Mouse (Mus musculus): ENCODE data around the gene Specc1l. TPM values are rescaled to one million over a fixed set of nuclear protein-coding genes. Genes with fewer than 3 reads are reported as not detected.

Specc1l gene
- 32.5 and 32.7 TPM in 2 replicates for polyA plus RNA-seq (2014; fragmentation: Nextera tagmentation; extraction: Ambion mirVana)

GRCm38 (mm10) chr10:75211807-75212645 lies at the start of gene Specc1l:
Gene Specc1l, plus strand, starts transcription at chr10:75212073.
- under 1% methylated on average over 72 of the region's 80 CpGs for WGBS
- H3K4me3 ChIP-seq (ENCODE audit: low read depth, low read length), result peak within 1 kb of the TSS; percentile 83
- peaks cover 10% of the 10 kb centered on the region; the same call in 1 of the 2 replicates for H3K4me1 ChIP-seq (ENCODE audit: control insufficient read depth, insufficient read depth, low read length)
- H3K36me3 ChIP-seq (ENCODE audit: control insufficient read depth, insufficient read depth, low read length), result no peaks in the 10 kb centered on the region
- H3K27me3 ChIP-seq (ENCODE audit: control insufficient read depth, insufficient read depth, low read length), result no peaks in the 10 kb centered on the region
- no peaks in the 10 kb centered on the region for H3K9me3 ChIP-seq (ENCODE audit: control insufficient read depth, low read depth, low read length)
- H3K4me2 ChIP-seq (replicated peaks; ENCODE audit: low read depth, low read length), result peak within 1 kb of the TSS; percentile 62
- ATAC-seq (ENCODE audit: insufficient number of reproducible peaks, insufficient read depth, low FRiP score, low read depth), result peak; percentile 99
- H3K27ac ChIP-seq (ENCODE audit: low read length), result peak within 1 kb of the TSS; percentile 99
- peak within 1 kb of the TSS; percentile 79 for H3K9ac ChIP-seq (replicated peaks; ENCODE audit: low read depth, low read length)

- H3K4me3 ChIP-seq (ENCODE audit: low read depth, low read length), result no peak overlapping the region
- no peak for ATAC-seq (ENCODE audit: insufficient number of reproducible peaks, insufficient read depth, low FRiP score, low read depth)
Measured at GRCm38 (mm10) chr10:75165825-75166481, 45.9 kb upstream of the Specc1l start.

DNA sequence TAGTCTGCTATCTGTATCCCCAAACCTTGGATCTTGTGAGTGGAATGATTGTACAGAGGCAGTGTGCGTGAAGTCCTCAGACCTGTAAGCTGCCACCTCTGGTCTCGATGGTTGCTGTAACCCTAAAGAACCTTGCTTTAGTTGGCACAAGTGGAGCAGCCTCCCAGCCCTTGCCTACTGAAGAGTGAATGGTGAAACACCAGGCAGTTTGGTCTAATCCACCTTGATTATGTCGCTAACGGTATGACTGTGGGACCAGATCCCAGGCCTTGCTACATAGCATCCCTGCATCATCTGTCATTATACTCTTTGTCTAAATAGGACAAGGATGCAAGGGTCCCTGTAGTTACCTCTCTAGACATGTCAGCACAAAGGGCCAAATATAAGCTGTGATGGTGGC lies 45.3 kb upstream of the Specc1l start:
- Histone ChIP-seq H3K4me3 (ENCODE audit: low read depth, low read length) (no peak overlapping the region), H3K9me3 (ENCODE audit: control insufficient read depth, low read depth, low read length) (no peaks in the 10 kb centered on the region), H3K4me1 (ENCODE audit: control insufficient read depth, insufficient read depth, low read length) (no peaks in the 10 kb centered on the region), H3K27ac (ENCODE audit: low read length) (no peak overlapping the region), H3K9ac (replicated peaks; ENCODE audit: low read depth, low read length) (no peak overlapping the region), H3K36me3 (ENCODE audit: control insufficient read depth, insufficient read depth, low read length) (peaks cover 27% of the 10 kb centered on the region; the same call in 1 of the 2 replicates), H3K27me3 (ENCODE audit: control insufficient read depth, insufficient read depth, low read length) (no peaks in the 10 kb centered on the region), H3K4me2 (replicated peaks; ENCODE audit: low read depth, low read length) (no peak overlapping the region)
- WGBS, result 85% methylated on average over 4 of the region's 4 CpGs
- ATAC-seq (ENCODE audit: insufficient number of reproducible peaks, insufficient read depth, low FRiP score, low read depth), result no peak

More at GRCm38 (mm10) chr10:75165825-75166481, 45.9 kb upstream of the Specc1l start:
- Histone ChIP-seq H3K4me2 (replicated peaks; ENCODE audit: low read depth, low read length) (no peak overlapping the region), H3K27me3 (ENCODE audit: control insufficient read depth, insufficient read depth, low read length) (no peaks in the 10 kb centered on the region), H3K9ac (replicated peaks; ENCODE audit: low read depth, low read length) (no peak overlapping the region), H3K4me1 (ENCODE audit: control insufficient read depth, insufficient read depth, low read length) (no peaks in the 10 kb centered on the region), H3K27ac (ENCODE audit: low read length) (no peak overlapping the region), H3K36me3 (ENCODE audit: control insufficient read depth, insufficient read depth, low read length) (peaks cover 23% of the 10 kb centered on the region; the same call in 1 of the 2 replicates), H3K9me3 (ENCODE audit: control insufficient read depth, low read depth, low read length) (no peaks in the 10 kb centered on the region)
- 69% methylated on average over 10 of the region's 10 CpGs for WGBS

GRCm38 (mm10) chr10:75170207-75170850 lies 41.5 kb upstream of the Specc1l start:
- WGBS, result 65% methylated on average over 12 of the region's 12 CpGs
- Histone ChIP-seq H3K4me1 (ENCODE audit: control insufficient read depth, insufficient read depth, low read length) (0 out of 2 replicates have a peak, but pooled peaks cover 2% of the 10 kb centered on the region), H3K27ac (ENCODE audit: low read length) (no peak overlapping the region)

DNA sequence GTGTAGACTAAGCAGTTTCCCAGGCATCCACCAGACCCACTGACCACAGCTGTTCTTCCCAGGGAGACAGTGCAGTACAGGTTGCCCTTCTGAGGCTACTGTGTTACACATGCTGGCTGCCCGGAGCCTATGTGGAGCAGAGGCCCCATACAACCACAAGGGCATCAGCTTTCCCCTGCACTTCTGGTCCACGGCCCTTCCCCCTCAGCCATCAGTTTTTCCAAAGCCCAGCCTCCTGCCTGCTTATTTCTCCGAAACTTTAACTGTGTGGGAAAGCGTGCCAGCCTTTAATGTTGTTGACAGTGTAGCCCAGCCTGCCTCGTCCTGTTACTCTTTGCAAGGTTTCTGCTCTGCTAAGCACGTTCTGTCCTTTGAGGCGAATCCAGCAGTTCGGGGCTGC lies 38.8 kb upstream of the Specc1l start:
- Histone ChIP-seq H3K4me1 (ENCODE audit: control insufficient read depth, insufficient read depth, low read length) (0 out of 2 replicates have a peak, but pooled peaks cover 6% of the 10 kb centered on the region), H3K9me3 (ENCODE audit: control insufficient read depth, low read depth, low read length) (no peaks in the 10 kb centered on the region), H3K9ac (replicated peaks; ENCODE audit: low read depth, low read length) (no peak overlapping the region), H3K4me3 (ENCODE audit: low read depth, low read length) (no peak overlapping the region), H3K27me3 (ENCODE audit: control insufficient read depth, insufficient read depth, low read length) (no peaks in the 10 kb centered on the region), H3K27ac (ENCODE audit: low read length) (no peak overlapping the region), H3K4me2 (replicated peaks; ENCODE audit: low read depth, low read length) (no peak overlapping the region), H3K36me3 (ENCODE audit: control insufficient read depth, insufficient read depth, low read length) (peaks cover 34% of the 10 kb centered on the region)
- 67% methylated on average over 8 of the region's 8 CpGs for WGBS
- ATAC-seq (ENCODE audit: insufficient number of reproducible peaks, insufficient read depth, low FRiP score, low read depth), result no peak

More at GRCm38 (mm10) chr10:75170207-75170850, 41.5 kb upstream of the Specc1l start:
- Histone ChIP-seq H3K9me3 (ENCODE audit: control insufficient read depth, low read depth, low read length) (no peaks in the 10 kb centered on the region), H3K9ac (replicated peaks; ENCODE audit: low read depth, low read length) (no peak overlapping the region), H3K4me3 (ENCODE audit: low read depth, low read length) (no peak overlapping the region), H3K4me2 (replicated peaks; ENCODE audit: low read depth, low read length) (no peak overlapping the region), H3K27me3 (ENCODE audit: control insufficient read depth, insufficient read depth, low read length) (no peaks in the 10 kb centered on the region), H3K36me3 (ENCODE audit: control insufficient read depth, insufficient read depth, low read length) (peaks cover 19% of the 10 kb centered on the region; the same call in 1 of the 2 replicates)
- no peak for ATAC-seq (ENCODE audit: insufficient number of reproducible peaks, insufficient read depth, low FRiP score, low read depth)

DNA sequence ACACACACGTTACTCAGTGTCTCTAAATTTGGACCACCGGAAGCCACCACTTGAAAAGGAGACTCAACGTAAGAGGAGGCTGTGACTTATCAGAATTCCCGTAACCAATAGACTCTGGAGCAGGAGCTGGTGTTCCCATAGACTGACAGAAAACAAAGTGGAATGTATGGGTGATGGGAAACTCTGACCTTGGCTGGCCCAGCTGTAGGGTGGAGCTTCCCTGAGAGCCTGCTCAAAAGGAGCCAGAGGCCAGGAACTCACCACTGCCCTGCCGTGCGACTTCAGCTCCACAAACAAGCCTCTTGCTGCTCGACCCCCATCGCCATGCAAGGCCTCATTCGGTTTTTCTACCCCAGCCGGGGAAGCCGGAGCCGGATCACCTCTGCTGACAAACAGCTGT lies 38.2 kb upstream of the Specc1l start:
- H3K36me3 ChIP-seq (ENCODE audit: control insufficient read depth, insufficient read depth, low read length), result peaks cover 36% of the 10 kb centered on the region
- WGBS, result 50% methylated on average over 12 of the region's 12 CpGs
- no peaks in the 10 kb centered on the region for H3K9me3 ChIP-seq (ENCODE audit: control insufficient read depth, low read depth, low read length)
- no peak overlapping the region for H3K4me2 ChIP-seq (replicated peaks; ENCODE audit: low read depth, low read length)
- H3K4me1 ChIP-seq (ENCODE audit: control insufficient read depth, insufficient read depth, low read length), result 0 out of 2 replicates have a peak, but pooled peaks cover 6% of the 10 kb centered on the region
- ATAC-seq (ENCODE audit: insufficient number of reproducible peaks, insufficient read depth, low FRiP score, low read depth), result no peak
- no peak overlapping the region for H3K4me3 ChIP-seq (ENCODE audit: low read depth, low read length)
- H3K9ac ChIP-seq (replicated peaks; ENCODE audit: low read depth, low read length), result no peak overlapping the region
- no peaks in the 10 kb centered on the region for H3K27me3 ChIP-seq (ENCODE audit: control insufficient read depth, insufficient read depth, low read length)
- H3K27ac ChIP-seq (ENCODE audit: low read length), result 0 out of 2 replicates have a peak overlapping the region, but pooled peaks have one; percentile 11

DNA sequence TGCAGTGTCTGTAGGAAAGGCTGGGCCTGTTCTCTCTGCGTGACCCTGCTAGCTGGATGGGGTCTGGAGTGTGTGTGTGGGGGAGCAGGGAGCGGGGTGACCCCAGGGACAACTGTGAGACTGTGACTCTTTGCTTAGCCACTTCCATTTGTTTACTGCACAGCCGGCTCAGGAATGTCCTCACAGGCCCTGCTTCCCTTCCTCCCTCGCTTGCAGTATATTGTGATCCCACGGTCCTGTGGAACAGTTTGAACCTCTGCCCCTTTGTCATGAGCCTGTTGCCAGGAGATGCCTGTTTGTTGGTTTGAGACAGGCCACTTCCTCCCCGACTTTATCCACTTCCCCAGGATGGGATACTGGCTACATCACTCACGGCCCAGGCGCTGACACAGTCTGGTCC lies 35.4 kb upstream of the Specc1l start:
- Histone ChIP-seq H3K27me3 (ENCODE audit: control insufficient read depth, insufficient read depth, low read length) (no peaks in the 10 kb centered on the region), H3K27ac (ENCODE audit: low read length) (peak overlapping the region; percentile 39; the same call in 1 of the 2 replicates), H3K9ac (replicated peaks; ENCODE audit: low read depth, low read length) (no peak overlapping the region), H3K9me3 (ENCODE audit: control insufficient read depth, low read depth, low read length) (no peaks in the 10 kb centered on the region), H3K4me1 (ENCODE audit: control insufficient read depth, insufficient read depth, low read length) (0 out of 2 replicates have a peak, but pooled peaks cover 6% of the 10 kb centered on the region), H3K4me3 (ENCODE audit: low read depth, low read length) (no peak overlapping the region), H3K36me3 (ENCODE audit: control insufficient read depth, insufficient read depth, low read length) (peaks cover 48% of the 10 kb centered on the region), H3K4me2 (replicated peaks; ENCODE audit: low read depth, low read length) (no peak overlapping the region)
- ATAC-seq (ENCODE audit: insufficient number of reproducible peaks, insufficient read depth, low FRiP score, low read depth), result no peak
- 57% methylated on average over 8 of the region's 8 CpGs for WGBS

- H3K9me3 ChIP-seq (ENCODE audit: control insufficient read depth, low read depth, low read length), result no peaks in the 10 kb centered on the region
- H3K4me2 ChIP-seq (replicated peaks; ENCODE audit: low read depth, low read length), result no peak overlapping the region
- H3K4me3 ChIP-seq (ENCODE audit: low read depth, low read length), result no peak overlapping the region
- 0 out of 2 replicates have a peak, but pooled peaks cover 3% of the 10 kb centered on the region for H3K4me1 ChIP-seq (ENCODE audit: control insufficient read depth, insufficient read depth, low read length)
- H3K9ac ChIP-seq (replicated peaks; ENCODE audit: low read depth, low read length), result no peak overlapping the region
- ATAC-seq (ENCODE audit: insufficient number of reproducible peaks, insufficient read depth, low FRiP score, low read depth), result no peak
- H3K27me3 ChIP-seq (ENCODE audit: control insufficient read depth, insufficient read depth, low read length), result no peaks in the 10 kb centered on the region
- peaks cover 46% of the 10 kb centered on the region for H3K36me3 ChIP-seq (ENCODE audit: control insufficient read depth, insufficient read depth, low read length)
- WGBS, result 90% methylated on average over 5 of the region's 5 CpGs
- H3K27ac ChIP-seq (ENCODE audit: low read length), result no peak overlapping the region
Measured at GRCm38 (mm10) chr10:75178911-75179310, 33.0 kb upstream of the Specc1l start.

Data from stomach, embryonic 14.5 days (tissue).